Mouse (Mus musculus) forebrain, embryonic 13.5 days (tissue): ENCODE measurements around the gene Ston2. TPM values are rescaled to one million over a fixed set of nuclear protein-coding genes. Genes with fewer than 3 reads are reported as not detected.

Experiments used
- ATAC-seq: fragments of 200-750 bp; cut with Nextera tagmentation; 2 replicates; pipeline ENCODE4 v1.8.0; 2017
- H3K27ac ChIP-seq: fragments of 300-500 bp; sonication (generic); 2 replicates; pipeline ENCODE4 v1.5.1; 2015; ENCODE audit warnings: inconsistent platforms, mild to moderate bottlenecking, moderate library complexity
- H3K27me3 ChIP-seq: fragments of 300-500 bp; sonication (generic); 2 replicates; pipeline ENCODE4 v1.6.1; 2015; ENCODE audit warnings: mild to moderate bottlenecking, inconsistent platforms
- H3K36me3 ChIP-seq: fragments of 300-500 bp; sonication (generic); 2 replicates; pipeline ENCODE4 v1.6.1; 2015; ENCODE audit warnings: mild to moderate bottlenecking, inconsistent platforms; ENCODE audit not compliant: poor library complexity, severe bottlenecking
- H3K4me1 ChIP-seq: fragments of 300-500 bp; sonication (generic); 2 replicates; pipeline ENCODE4 v1.6.1; 2015; ENCODE audit warnings: inconsistent platforms
- H3K4me2 ChIP-seq: fragments of 300-500 bp; sonication (generic); 2 replicates; pipeline ENCODE4 v1.6.1; 2015; ENCODE audit warnings: inconsistent platforms, mild to moderate bottlenecking, moderate library complexity
- H3K4me3 ChIP-seq: fragments of 300-500 bp; sonication (generic); 2 replicates; pipeline ENCODE4 v1.5.1; 2015; ENCODE audit warnings: mild to moderate bottlenecking, inconsistent platforms
- H3K9ac ChIP-seq: fragments of 300-500 bp; sonication (generic); 2 replicates; pipeline ENCODE4 v1.6.1; 2015; ENCODE audit warnings: mild to moderate bottlenecking, inconsistent platforms
- H3K9me3 ChIP-seq: fragments of 300-500 bp; sonication (generic); replicated peaks from 2 replicates; pipeline ENCODE4 v1.6.1; 2016; ENCODE audit warnings: inconsistent platforms
- WGBS: fragments of 180-500 bp; shearing (Covaris S2); methylation state at CpG from one replicate; pipeline ENCODE4 v1.1.7; 2015; 5-methylcytosine and 5-hydroxymethylcytosine counted together
- polyA plus RNA-seq: library from polyadenylated mRNA; unstranded; fragments of >200 nt; fragmentation: Nextera tagmentation; extraction: Ambion mirVana; gene quantifications from 2 replicates; pipeline ENCODE4 v1.2.1, GENCODE M21; 2015

The Ston2 gene
- polyA plus RNA-seq, 1 experiment from 2014 or later, result 10.5 TPM

- Histone ChIP-seq H3K4me3 (peak overlapping the region; percentile 25), H3K36me3 (no peaks in the 10 kb centered on the region), H3K27ac (peak overlapping the region; percentile 91), H3K4me2 (peak overlapping the region; percentile 58), H3K4me1 (peaks cover 52% of the 10 kb centered on the region), H3K27me3 (no peaks in the 10 kb centered on the region), H3K9me3 (no peaks in the 10 kb centered on the region), H3K9ac (peak overlapping the region; percentile 59)
- 5% methylated on average over 13 of the region's 13 CpGs for WGBS
- ATAC-seq, result peak; percentile 13; the same call in 1 of the 2 replicates
Observed at GRCm38 (mm10) chr12:91685674-91686290, 102.4 kb downstream of the Ston2 start.

GRCm38 (mm10) chr12:91684840-91685415, 103.3 kb downstream of the Ston2 start:
- peak; percentile 36 for ATAC-seq
- H3K27ac ChIP-seq, result peak overlapping the region; percentile 91
- H3K36me3 ChIP-seq, result no peaks in the 10 kb centered on the region
- peak overlapping the region; percentile 27 for H3K4me3 ChIP-seq
- WGBS, result 6% methylated on average over 11 of the region's 11 CpGs
- peak overlapping the region; percentile 59 for H3K9ac ChIP-seq
- no peaks in the 10 kb centered on the region for H3K9me3 ChIP-seq
- H3K27me3 ChIP-seq, result no peaks in the 10 kb centered on the region
- peak overlapping the region; percentile 58 for H3K4me2 ChIP-seq
- peaks cover 60% of the 10 kb centered on the region for H3K4me1 ChIP-seq

GRCm38 (mm10) chr12:91684101-91684839, 103.9 kb downstream of the Ston2 start:
- H3K9ac ChIP-seq, result peak overlapping the region; percentile 59
- peak overlapping the region; percentile 27 for H3K4me3 ChIP-seq
- 6% methylated on average over 15 of the region's 15 CpGs for WGBS
- peak overlapping the region; percentile 91 for H3K27ac ChIP-seq
- H3K36me3 ChIP-seq, result no peaks in the 10 kb centered on the region
- H3K27me3 ChIP-seq, result no peaks in the 10 kb centered on the region
- no peaks in the 10 kb centered on the region for H3K9me3 ChIP-seq
- peaks cover 66% of the 10 kb centered on the region for H3K4me1 ChIP-seq
- ATAC-seq, result peak; percentile 83
- peak overlapping the region; percentile 58 for H3K4me2 ChIP-seq

GRCm38 (mm10) chr12:91683549-91684100, 104.6 kb downstream of the Ston2 start:
- Histone ChIP-seq H3K27ac (peak overlapping the region; percentile 91), H3K36me3 (no peaks in the 10 kb centered on the region), H3K4me2 (peak overlapping the region; percentile 58), H3K9ac (0 out of 2 replicates have a peak overlapping the region, but pooled peaks have one; percentile 59), H3K4me3 (peak overlapping the region; percentile 27), H3K4me1 (peaks cover 73% of the 10 kb centered on the region), H3K27me3 (no peaks in the 10 kb centered on the region), H3K9me3 (no peaks in the 10 kb centered on the region)
- 10% methylated on average over 15 of the region's 15 CpGs for WGBS
- ATAC-seq, result no peak

GRCm38 (mm10) chr12:91683096-91683495, 105.1 kb downstream of the Ston2 start:
- H3K4me3 ChIP-seq, result peak overlapping the region; percentile 27; the same call in 1 of the 2 replicates
- no peak for ATAC-seq

GRCm38 (mm10) chr12:91679320-91680064, 108.7 kb downstream of the Ston2 start:
- no peak overlapping the region for H3K4me3 ChIP-seq
- H3K36me3 ChIP-seq, result no peaks in the 10 kb centered on the region
- H3K27ac ChIP-seq, result peak overlapping the region; percentile 77
- peak; percentile 69; the same call in 1 of the 2 replicates for ATAC-seq
- peaks cover 64% of the 10 kb centered on the region for H3K4me1 ChIP-seq
- H3K27me3 ChIP-seq, result no peaks in the 10 kb centered on the region
- no peak overlapping the region for H3K9ac ChIP-seq
- H3K9me3 ChIP-seq, result no peaks in the 10 kb centered on the region
- H3K4me2 ChIP-seq, result peak overlapping the region; percentile 46
- 10% methylated on average over 14 of the region's 14 CpGs for WGBS

More at GRCm38 (mm10) chr12:91683096-91683495, 105.1 kb downstream of the Ston2 start:
- Histone ChIP-seq H3K27me3 (no peaks in the 10 kb centered on the region), H3K36me3 (no peaks in the 10 kb centered on the region), H3K4me2 (peak overlapping the region; percentile 58), H3K9me3 (no peaks in the 10 kb centered on the region), H3K4me1 (peaks cover 75% of the 10 kb centered on the region), H3K27ac (peak overlapping the region; percentile 91), H3K9ac (no peak overlapping the region)
- WGBS, result 57% methylated on average over 3 of the region's 3 CpGs

GRCm38 (mm10) chr12:91675937-91676336, 112.2 kb downstream of the Ston2 start:
- Histone ChIP-seq H3K4me1 (peaks cover 47% of the 10 kb centered on the region), H3K4me3 (no peak overlapping the region), H3K36me3 (no peaks in the 10 kb centered on the region), H3K4me2 (no peak overlapping the region), H3K27ac (no peak overlapping the region), H3K27me3 (no peaks in the 10 kb centered on the region), H3K9ac (no peak overlapping the region), H3K9me3 (no peaks in the 10 kb centered on the region)
- ATAC-seq, result no peak; the same call in 1 of the 2 replicates
- 62% methylated on average over 9 of the region's 9 CpGs for WGBS

GRCm38 (mm10) chr12:91673141-91673540, 115.0 kb downstream of the Ston2 start:
- Histone ChIP-seq H3K4me3 (no peak overlapping the region), H3K4me1 (peaks cover 30% of the 10 kb centered on the region), H3K36me3 (no peaks in the 10 kb centered on the region), H3K9me3 (no peaks in the 10 kb centered on the region), H3K4me2 (no peak overlapping the region), H3K9ac (no peak overlapping the region), H3K27ac (no peak overlapping the region), H3K27me3 (no peaks in the 10 kb centered on the region)
- 84% methylated on average over 6 of the region's 6 CpGs for WGBS
- no peak for ATAC-seq

GRCm38 (mm10) chr12:91672528-91672927, 115.7 kb downstream of the Ston2 start:
- no peak overlapping the region for H3K4me2 ChIP-seq
- no peaks in the 10 kb centered on the region for H3K36me3 ChIP-seq
- no peak overlapping the region for H3K9ac ChIP-seq
- 74% methylated on average over 7 of the region's 7 CpGs for WGBS
- no peak overlapping the region for H3K4me3 ChIP-seq
- no peaks in the 10 kb centered on the region for H3K27me3 ChIP-seq
- H3K27ac ChIP-seq, result peak overlapping the region; percentile 26
- no peaks in the 10 kb centered on the region for H3K9me3 ChIP-seq
- H3K4me1 ChIP-seq, result peaks cover 36% of the 10 kb centered on the region
- ATAC-seq, result peak; percentile 60

- Histone ChIP-seq H3K4me1 (peaks cover 31% of the 10 kb centered on the region), H3K27ac (no peak overlapping the region; the same call in 1 of the 2 replicates), H3K27me3 (no peaks in the 10 kb centered on the region), H3K4me3 (no peak overlapping the region), H3K9me3 (no peaks in the 10 kb centered on the region), H3K9ac (no peak overlapping the region), H3K36me3 (no peaks in the 10 kb centered on the region), H3K4me2 (no peak overlapping the region)
- no peak for ATAC-seq
- 77% methylated on average over 16 of the region's 16 CpGs for WGBS
Observed at GRCm38 (mm10) chr12:91668529-91669245, 119.5 kb downstream of the Ston2 start.

GRCm38 (mm10) chr12:91667741-91668140, 120.4 kb downstream of the Ston2 start:
- 58% methylated on average over 7 of the region's 7 CpGs for WGBS
- peak; percentile 41 for ATAC-seq

More at GRCm38 (mm10) chr12:91667741-91668140, 120.4 kb downstream of the Ston2 start:
- no peaks in the 10 kb centered on the region for H3K27me3 ChIP-seq
- H3K4me3 ChIP-seq, result no peak overlapping the region
- H3K4me2 ChIP-seq, result no peak overlapping the region
- H3K4me1 ChIP-seq, result peaks cover 31% of the 10 kb centered on the region
- H3K9ac ChIP-seq, result no peak overlapping the region
- H3K36me3 ChIP-seq, result no peaks in the 10 kb centered on the region
- no peaks in the 10 kb centered on the region for H3K9me3 ChIP-seq
- H3K27ac ChIP-seq, result no peak overlapping the region
